Mouse (Mus musculus) CH12.LX (cell line): ENCODE results near the gene Nme1.

ENCODE experiments used
- HCFC1 ChIP-seq: IDR thresholded peaks from 2 replicates; pipeline ENCODE4 v1.6.1; 2012; ENCODE audit warnings: low read depth, mild to moderate bottlenecking, inconsistent platforms, low read length, improper control_type of control experiment
- JUND ChIP-seq: conservative IDR thresholded peaks from 2 replicates; pipeline ENCODE4 v1.6.1; 2011; ENCODE audit warnings: low read depth, low read length, improper control_type of control experiment
- POLR2A ChIP-seq: IDR thresholded peaks from 2 replicates; pipeline ENCODE4 v1.6.1; 2011; ENCODE audit warnings: low read depth, mild to moderate bottlenecking, improper control_type of control experiment, low read length
- USF1 ChIP-seq: IDR thresholded peaks from 2 replicates; pipeline ENCODE4 v1.6.1; 2014; ENCODE audit warnings: low read depth, mild to moderate bottlenecking, inconsistent platforms, low read length, improper control_type of control experiment

GRCm38 (mm10) chr11:93997141-93997775 is 28.9 kb upstream of the Nme1 start:
- TF ChIP-seq USF1: no peak
- TF ChIP-seq HCFC1: no peak
- no peak for TF ChIP-seq POLR2A
- no peak for TF ChIP-seq JUND
